Mouse (Mus musculus): ENCODE data around the gene Thap2. TPM values are rescaled to one million over a fixed set of nuclear protein-coding genes. Genes with fewer than 3 reads are reported as not detected.

Thap2 gene
- polyA plus RNA-seq (2015; fragmentation: Nextera tagmentation; extraction: Ambion mirVana) = 30.2 and 36.1 TPM in 2 replicates

DNA sequence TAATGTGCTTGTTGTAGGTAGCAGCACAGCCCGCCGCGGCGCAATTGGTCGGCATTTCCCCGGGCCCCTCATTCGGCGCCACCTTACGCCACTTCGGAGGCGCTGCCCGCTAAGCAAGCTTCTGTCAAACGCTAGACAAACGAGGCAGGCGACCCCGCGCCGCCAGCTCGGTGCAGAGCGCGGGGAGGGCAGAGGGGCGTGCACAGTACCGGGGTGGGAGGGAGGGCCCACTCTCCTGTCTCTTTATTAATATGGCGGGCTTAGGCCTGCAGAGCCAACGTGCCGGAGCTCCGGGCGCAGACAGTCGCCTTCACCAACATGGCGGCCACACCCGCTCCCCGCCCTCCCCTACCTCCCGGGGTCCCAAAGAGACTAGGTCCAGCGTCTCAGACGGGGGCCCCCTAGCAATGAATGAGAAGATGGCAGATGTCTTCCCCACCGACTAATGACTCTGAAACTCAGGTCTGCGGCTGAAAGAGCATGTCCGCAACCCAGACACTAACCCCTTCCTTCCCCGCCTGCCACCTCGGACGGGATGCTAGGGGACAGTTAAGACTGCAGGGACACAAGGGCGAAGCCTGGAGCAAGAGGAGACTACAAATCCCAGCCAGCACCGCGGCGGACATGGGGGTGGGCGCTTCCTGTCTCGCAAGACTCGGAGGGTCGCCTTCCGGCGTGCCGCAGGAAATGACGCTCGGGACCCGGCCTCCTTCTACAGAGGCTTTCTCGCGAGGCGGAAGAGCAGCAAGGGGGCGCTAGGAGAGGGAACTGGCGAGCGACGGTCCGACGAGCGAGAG lies at the start of gene Thap2, which contains the start of gene Zfc3h1:
TSS of gene Thap2 (minus strand) at position 223 of the 797 bp plus-strand sequence.
TSS of gene Zfc3h1 (plus strand) at position 739 of the 797 bp plus-strand sequence.
- Histone ChIP-seq H3K9ac (replicated peaks) (peak within 1 kb of the TSS; percentile 97), H3K27me3 (no peaks in the 10 kb centered on the region), H3K4me2 (replicated peaks) (peak within 1 kb of the TSS; percentile 73), H3K36me3 (peaks cover 5% of the 10 kb centered on the region), H3K9me3 (no peaks in the 10 kb centered on the region), H3K27ac (peak within 1 kb of the TSS; percentile 99), H3K4me3 (replicated peaks) (peak within 1 kb of the TSS; percentile 78), H3K4me1 (replicated peaks) (peaks cover 62% of the 10 kb centered on the region)
- WGBS = under 1% methylated on average over 64 of the region's 65 CpGs
- ATAC-seq = peak; percentile 99

DNA sequence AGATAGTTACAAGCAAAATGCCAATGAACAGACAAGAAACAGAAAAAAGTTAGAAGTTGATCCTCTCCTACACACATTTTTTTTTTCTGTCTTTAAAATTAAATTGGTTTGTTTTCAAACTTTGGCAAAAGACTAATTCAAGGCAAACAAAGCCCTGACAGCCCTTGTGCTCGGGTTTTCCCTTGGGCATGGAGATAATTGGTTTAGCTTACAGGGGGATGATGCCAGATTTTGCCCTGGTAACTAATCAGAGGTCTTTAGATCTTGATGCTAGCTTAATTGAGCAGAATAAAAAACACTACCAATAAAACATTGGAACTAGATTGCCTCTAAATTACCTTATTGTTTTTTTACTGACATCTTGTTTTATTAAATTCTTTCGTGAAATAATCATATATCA lies 41.1 kb upstream of the Thap2 start:
- whole genome bisulfite sequencing = 66% methylated on average over 2 of the region's 2 CpGs
- H3K27ac ChIP-seq = no peak overlapping the region
- no peaks in the 10 kb centered on the region for H3K9me3 ChIP-seq
- H3K4me2 ChIP-seq (replicated peaks) = no peak overlapping the region
- H3K27me3 ChIP-seq = no peaks in the 10 kb centered on the region
- ATAC-seq = no peak
- no peak overlapping the region for H3K9ac ChIP-seq (replicated peaks)
- no peaks in the 10 kb centered on the region for H3K4me1 ChIP-seq (replicated peaks)
- peaks cover 53% of the 10 kb centered on the region for H3K36me3 ChIP-seq
- H3K4me3 ChIP-seq (replicated peaks) = no peak overlapping the region

DNA sequence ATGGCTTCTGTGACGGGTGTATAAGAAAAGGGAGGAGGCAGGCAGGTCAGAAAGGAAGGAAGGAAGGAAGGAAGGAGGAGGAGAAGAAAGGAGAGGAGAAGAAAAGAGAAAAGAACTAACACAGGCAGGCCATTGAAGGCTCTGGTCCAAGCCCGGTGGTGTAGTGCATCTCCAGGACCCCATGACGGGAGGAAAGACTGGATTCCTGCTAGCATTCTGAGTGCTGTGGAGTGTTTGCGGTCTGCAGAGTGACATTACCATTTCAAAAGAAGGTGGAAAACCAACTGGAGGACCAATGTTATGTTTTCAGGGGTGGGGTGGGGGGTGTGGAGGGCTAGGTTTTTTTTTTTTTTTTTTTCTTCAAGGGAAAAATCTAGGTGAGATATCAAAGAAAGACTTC lies 37.7 kb upstream of the Thap2 start:
- peaks cover 43% of the 10 kb centered on the region for H3K36me3 ChIP-seq
- H3K4me3 ChIP-seq (replicated peaks) = no peak overlapping the region
- no peaks in the 10 kb centered on the region for H3K4me1 ChIP-seq (replicated peaks)
- H3K4me2 ChIP-seq (replicated peaks) = no peak overlapping the region
- H3K27ac ChIP-seq = no peak overlapping the region
- H3K27me3 ChIP-seq = no peaks in the 10 kb centered on the region
- H3K9me3 ChIP-seq = no peaks in the 10 kb centered on the region
- H3K9ac ChIP-seq (replicated peaks) = no peak overlapping the region
- 73% methylated on average over 4 of the region's 4 CpGs for WGBS
- ATAC-seq = no peak

DNA sequence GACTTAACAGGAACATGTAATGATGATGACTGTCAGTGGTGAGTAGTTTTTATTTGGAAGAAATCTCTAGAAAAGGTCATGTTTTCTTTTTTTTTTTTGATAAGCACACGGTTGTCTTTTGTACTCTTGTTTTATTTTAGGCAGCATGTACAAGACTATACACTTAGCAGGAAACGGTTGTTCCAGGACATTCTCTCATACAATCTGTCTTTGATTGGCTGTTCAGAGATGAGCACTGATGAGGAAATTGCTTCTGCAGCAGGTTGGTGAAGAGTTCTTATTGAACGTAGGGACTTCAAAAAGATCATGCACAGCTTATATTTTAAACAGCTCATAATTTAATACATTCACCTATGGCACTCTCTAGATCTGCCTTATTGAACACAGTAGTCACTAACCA lies 29.8 kb upstream of the Thap2 start:
- 93% methylated on average over 3 of the region's 3 CpGs for WGBS
- no peak for ATAC-seq
- no peaks in the 10 kb centered on the region for H3K27me3 ChIP-seq

DNA sequence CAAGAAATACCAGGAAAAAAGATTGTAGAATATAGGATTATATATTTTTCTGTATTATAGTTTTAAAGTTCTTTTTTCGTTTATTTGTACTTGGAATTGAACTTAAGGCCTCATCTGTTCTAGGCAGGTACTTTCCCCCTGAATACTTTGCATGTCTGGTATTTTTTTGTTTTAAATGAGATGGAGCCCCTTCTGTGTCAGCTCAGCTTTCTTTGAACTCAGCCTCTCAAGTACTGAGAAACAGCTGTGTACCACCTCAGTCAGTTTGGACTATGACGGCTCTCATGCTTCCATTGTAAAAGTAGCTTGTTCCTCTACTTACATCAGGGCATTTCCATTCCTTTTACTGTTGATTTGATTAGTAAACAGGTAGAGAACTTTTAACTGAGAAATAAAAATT lies 29.3 kb upstream of the Thap2 start:
- H3K4me3 ChIP-seq (replicated peaks) = no peak overlapping the region
- no peaks in the 10 kb centered on the region for H3K27me3 ChIP-seq
- 86% methylated on average over 2 of the region's 2 CpGs for WGBS
- no peaks in the 10 kb centered on the region for H3K9me3 ChIP-seq
- H3K27ac ChIP-seq = no peak overlapping the region
- no peak overlapping the region for H3K4me2 ChIP-seq (replicated peaks)
- no peak for ATAC-seq
- no peak overlapping the region for H3K9ac ChIP-seq (replicated peaks)
- peaks cover 74% of the 10 kb centered on the region for H3K36me3 ChIP-seq
- H3K4me1 ChIP-seq (replicated peaks) = no peaks in the 10 kb centered on the region

More for the DNA sequence above, 29.8 kb upstream of the Thap2 start:
- no peaks in the 10 kb centered on the region for H3K4me1 ChIP-seq (replicated peaks)
- H3K9me3 ChIP-seq = no peaks in the 10 kb centered on the region
- H3K4me2 ChIP-seq (replicated peaks) = no peak overlapping the region
- no peak overlapping the region for H3K9ac ChIP-seq (replicated peaks)
- H3K4me3 ChIP-seq (replicated peaks) = no peak overlapping the region
- no peak overlapping the region for H3K27ac ChIP-seq
- H3K36me3 ChIP-seq = peaks cover 73% of the 10 kb centered on the region

DNA sequence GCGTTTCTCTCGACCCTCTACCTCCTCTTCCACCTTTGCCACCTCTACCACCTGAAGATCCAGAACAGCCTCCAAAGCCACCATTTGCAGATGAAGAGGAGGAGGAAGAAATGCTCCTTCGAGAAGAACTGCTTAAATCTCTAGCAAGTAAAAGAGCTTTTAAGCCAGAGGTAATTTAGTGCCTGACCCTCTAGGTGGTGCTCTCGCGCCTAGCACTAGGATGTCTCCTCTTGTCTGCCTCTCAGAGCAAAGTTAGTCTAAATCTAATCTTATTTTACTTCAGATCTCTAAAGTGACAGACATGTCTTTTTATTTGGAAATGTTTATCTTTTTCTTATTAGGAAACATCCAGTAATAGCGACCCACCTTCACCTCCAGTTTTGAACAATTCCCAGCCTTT lies 22.1 kb upstream of the Thap2 start:
- Histone ChIP-seq H3K27ac (no peak overlapping the region), H3K9me3 (no peaks in the 10 kb centered on the region), H3K4me2 (replicated peaks) (no peak overlapping the region), H3K4me3 (replicated peaks) (no peak overlapping the region), H3K4me1 (replicated peaks) (no peaks in the 10 kb centered on the region), H3K9ac (replicated peaks) (no peak overlapping the region), H3K27me3 (no peaks in the 10 kb centered on the region), H3K36me3 (peaks cover 57% of the 10 kb centered on the region)
- 67% methylated on average over 6 of the region's 6 CpGs for WGBS
- ATAC-seq = no peak

DNA sequence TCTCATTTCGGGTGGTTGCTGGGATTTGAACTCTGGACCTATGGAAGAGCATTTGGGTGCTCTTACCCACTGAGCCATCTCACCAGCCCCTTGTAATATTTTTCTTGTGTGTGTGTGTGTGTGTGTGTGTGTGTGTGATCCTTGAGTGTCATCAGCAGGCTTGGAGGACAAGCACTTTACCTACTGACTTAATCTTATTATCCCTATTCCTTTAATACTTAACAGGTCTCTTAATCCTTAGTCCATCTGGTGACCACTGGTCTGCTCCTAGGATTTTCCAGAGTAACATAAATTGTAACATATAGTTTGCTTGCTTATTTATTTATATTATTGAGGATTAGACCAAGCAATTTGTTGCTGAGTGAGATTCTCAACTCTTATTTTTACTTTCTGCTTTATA lies 7.7 kb upstream of the Thap2 start:
- no peaks in the 10 kb centered on the region for H3K27me3 ChIP-seq
- peaks cover 49% of the 10 kb centered on the region for H3K4me1 ChIP-seq (replicated peaks)
- no peak overlapping the region for H3K9ac ChIP-seq (replicated peaks)
- peaks cover 35% of the 10 kb centered on the region for H3K36me3 ChIP-seq
- WGBS = 100% methylated on average over 1 of the region's 1 CpGs
- no peak overlapping the region for H3K4me2 ChIP-seq (replicated peaks)
- no peak overlapping the region for H3K4me3 ChIP-seq (replicated peaks)
- ATAC-seq = no peak
- no peaks in the 10 kb centered on the region for H3K9me3 ChIP-seq
- H3K27ac ChIP-seq = no peak overlapping the region

DNA sequence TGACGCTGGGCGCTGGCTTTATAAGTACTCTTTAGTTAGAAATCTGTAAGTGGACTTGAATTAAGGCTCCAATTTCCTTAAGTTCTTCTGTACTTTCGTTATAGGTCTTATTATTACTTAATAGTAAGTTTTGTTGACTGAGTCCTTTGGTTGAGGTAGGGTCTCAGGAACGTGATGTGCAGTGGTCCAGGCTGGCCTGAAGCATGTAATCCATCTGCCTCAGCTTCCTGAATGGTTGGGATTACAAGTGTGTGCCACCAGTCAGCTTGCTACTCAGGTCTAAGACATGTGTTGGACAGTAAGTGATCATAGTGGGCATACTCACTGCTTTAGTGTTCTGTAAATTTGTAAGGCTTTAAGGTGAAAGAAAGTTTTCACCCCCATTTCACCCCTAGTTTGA lies 6.8 kb upstream of the Thap2 start:
- Histone ChIP-seq H3K9ac (replicated peaks) (no peak overlapping the region), H3K27me3 (no peaks in the 10 kb centered on the region), H3K4me2 (replicated peaks) (no peak overlapping the region), H3K4me3 (replicated peaks) (no peak overlapping the region), H3K4me1 (replicated peaks) (peaks cover 50% of the 10 kb centered on the region), H3K27ac (no peak overlapping the region), H3K36me3 (peaks cover 35% of the 10 kb centered on the region), H3K9me3 (no peaks in the 10 kb centered on the region)
- ATAC-seq = no peak
- 93% methylated on average over 4 of the region's 4 CpGs for WGBS

DNA sequence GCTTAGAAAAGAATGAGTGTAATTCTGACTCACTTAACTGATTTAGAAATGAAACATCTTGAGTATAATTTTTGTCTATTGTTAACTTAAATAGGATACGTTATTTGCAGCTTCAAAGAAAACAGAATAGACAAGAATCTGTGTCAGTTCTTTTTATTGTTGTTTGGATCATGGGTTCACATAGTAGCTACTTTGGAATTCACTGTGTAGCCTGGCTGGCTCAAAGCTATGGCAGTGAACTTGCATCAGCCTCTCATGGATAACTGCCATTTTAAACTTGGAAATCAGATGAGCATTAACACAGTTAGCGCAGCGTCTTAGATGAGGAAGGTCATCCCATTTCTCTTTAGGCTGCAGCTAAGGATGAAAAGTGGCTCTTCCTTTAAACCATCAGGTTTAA lies 3.6 kb upstream of the Thap2 start:
- H3K4me3 ChIP-seq (replicated peaks) = 0 out of 2 replicates have a peak overlapping the region, but pooled peaks have one; percentile 11
- no peak for ATAC-seq
- H3K27ac ChIP-seq = no peak overlapping the region
- H3K9me3 ChIP-seq = no peaks in the 10 kb centered on the region
- 88% methylated on average over 3 of the region's 3 CpGs for WGBS
- peaks cover 13% of the 10 kb centered on the region for H3K36me3 ChIP-seq
- peak overlapping the region; percentile 11; the same call in 1 of the 2 replicates for H3K9ac ChIP-seq (replicated peaks)
- H3K4me2 ChIP-seq (replicated peaks) = peak overlapping the region; percentile 25
- peaks cover 54% of the 10 kb centered on the region for H3K4me1 ChIP-seq (replicated peaks)
- H3K27me3 ChIP-seq = no peaks in the 10 kb centered on the region

DNA sequence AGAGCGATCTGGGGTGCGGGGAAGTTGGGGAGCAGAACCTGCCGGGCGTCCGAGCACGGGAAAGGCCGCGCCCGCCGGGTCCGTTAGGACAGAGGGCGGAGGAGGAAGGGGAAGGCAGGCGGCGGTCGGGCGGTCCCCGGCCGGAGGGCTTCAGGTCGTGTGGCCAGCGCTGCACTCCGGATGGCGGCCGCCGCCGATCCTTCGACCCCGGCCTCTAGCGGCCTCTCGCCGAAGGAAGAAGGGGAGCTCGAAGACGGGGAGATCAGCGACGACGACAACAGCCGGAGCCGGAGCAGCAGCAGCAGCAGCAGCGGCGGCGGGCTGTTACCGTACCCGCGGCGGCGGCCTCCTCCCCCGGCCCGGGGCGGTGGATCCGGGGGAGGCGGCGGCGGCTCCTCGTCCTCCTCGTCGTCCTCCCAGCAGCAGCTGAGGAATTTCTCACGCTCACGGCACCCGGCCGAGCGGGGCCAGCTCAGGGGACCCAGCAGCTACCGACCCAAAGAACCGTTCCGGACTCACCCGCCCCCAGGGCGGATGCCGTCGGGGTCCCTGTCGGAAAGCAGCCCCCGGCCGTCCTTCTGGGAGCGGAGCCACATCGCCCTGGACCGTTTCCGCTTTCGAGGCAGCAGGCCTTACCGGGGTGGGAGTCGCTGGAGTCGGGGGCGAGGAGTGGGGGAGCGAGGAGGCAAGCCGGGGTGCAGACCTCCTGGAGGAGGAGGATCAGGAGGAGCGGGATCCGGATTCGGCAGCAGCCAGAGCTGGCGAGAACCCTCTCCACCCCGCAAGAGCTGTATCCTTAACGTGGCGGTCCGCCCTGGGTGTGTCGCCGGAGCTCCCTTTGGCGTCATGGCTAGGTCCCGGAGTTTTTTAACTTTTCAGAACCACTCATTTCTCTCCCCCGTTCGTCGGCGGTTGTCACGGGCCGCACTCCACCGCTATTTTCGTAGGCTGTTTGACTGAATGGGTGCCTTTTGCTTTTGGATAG lies 1.1 kb upstream of the Thap2 start:
- H3K4me1 ChIP-seq (replicated peaks) = peaks cover 64% of the 10 kb centered on the region
- peak overlapping the region; percentile 78 for H3K4me3 ChIP-seq (replicated peaks)
- H3K9me3 ChIP-seq = no peaks in the 10 kb centered on the region
- H3K9ac ChIP-seq (replicated peaks) = peak overlapping the region; percentile 97
- H3K27ac ChIP-seq = peak overlapping the region; percentile 99
- peak overlapping the region; percentile 72 for H3K4me2 ChIP-seq (replicated peaks)
- no peak; the same call in 1 of the 2 replicates for ATAC-seq
- no peaks in the 10 kb centered on the region for H3K27me3 ChIP-seq
- peaks cover 5% of the 10 kb centered on the region for H3K36me3 ChIP-seq
- WGBS = under 1% methylated on average over 98 of the region's 101 CpGs

DNA sequence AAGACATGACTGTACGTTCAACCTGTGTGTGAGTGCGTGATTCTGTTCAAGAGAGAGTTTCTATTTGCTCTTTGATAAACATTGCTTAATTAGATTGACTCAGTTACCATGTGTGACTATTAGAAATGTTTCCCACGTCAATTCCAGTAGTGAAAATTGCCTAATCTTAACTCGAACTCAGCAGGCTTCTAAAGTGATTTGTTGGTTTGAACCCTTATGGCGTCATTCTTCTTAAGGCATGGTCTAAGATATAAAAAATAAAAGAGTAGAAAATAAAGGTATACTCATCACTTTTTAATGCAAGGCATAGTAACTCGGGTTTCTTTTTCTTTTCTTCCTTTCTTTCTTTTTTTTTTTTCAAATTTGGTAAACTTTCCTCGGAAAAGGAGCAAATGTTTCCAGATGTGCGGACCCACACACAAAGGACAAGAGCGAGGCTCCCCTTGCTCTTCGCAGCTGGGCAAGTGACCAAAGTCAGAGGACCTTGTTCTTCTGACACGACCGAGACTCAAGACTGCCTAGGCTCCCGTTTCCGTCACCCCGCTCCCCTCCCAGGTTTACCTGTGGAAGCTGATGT lies 511 bp downstream of the Thap2 start:
- Histone ChIP-seq H3K4me3 (replicated peaks) (peak overlapping the region; percentile 78), H3K9ac (replicated peaks) (peak overlapping the region; percentile 86)

More for the DNA sequence above, 511 bp downstream of the Thap2 start:
- Histone ChIP-seq H3K9me3 (no peaks in the 10 kb centered on the region), H3K27ac (peak overlapping the region; percentile 99), H3K27me3 (no peaks in the 10 kb centered on the region), H3K36me3 (no peaks in the 10 kb centered on the region), H3K4me1 (replicated peaks) (peaks cover 56% of the 10 kb centered on the region), H3K4me2 (replicated peaks) (peak overlapping the region; percentile 73)
- ATAC-seq = no peak
- 1% methylated on average over 15 of the region's 15 CpGs for WGBS

Data from midbrain, embryonic 13.5 days (tissue).